Mouse (Mus musculus): ENCODE data around the gene Sik3. TPM values are rescaled to one million over a fixed set of nuclear protein-coding genes. Genes with fewer than 3 reads are reported as not detected.
A peak's percentile ranks its signal among the peaks of the same experiment; 100 is the strongest.

Gene Sik3
- polyA plus RNA-seq, 1 experiment = 46.5 TPM

- no peak for TF ChIP-seq CTCF (IDR thresholded peaks at IDR 0.05; ENCODE audit: extremely low read depth, insufficient read depth, low read length)
- no peak for TF ChIP-seq POLR2A (IDR thresholded peaks at IDR 0.05; ENCODE audit: extremely low read depth, insufficient read depth, low read length)
- Histone ChIP-seq H3K4me3 (ENCODE audit: insufficient read depth, low read length) (no peak overlapping the region), H3K4me1 (ENCODE audit: control insufficient read depth, insufficient read depth, low read length) (no peaks in the 10 kb centered on the region), H3K27ac (ENCODE audit: insufficient read depth, low read length) (no peak overlapping the region)
Measured at GRCm38 (mm10) chr9:46043626-46044025, 31.0 kb downstream of the Sik3 start.

- Histone ChIP-seq H3K4me3 (ENCODE audit: insufficient read depth, low read length) (no peak overlapping the region), H3K27ac (ENCODE audit: insufficient read depth, low read length) (no peak overlapping the region), H3K4me1 (ENCODE audit: control insufficient read depth, insufficient read depth, low read length) (no peaks in the 10 kb centered on the region)
- TF ChIP-seq POLR2A (IDR thresholded peaks at IDR 0.05; ENCODE audit: extremely low read depth, insufficient read depth, low read length) = no peak
- no peak for TF ChIP-seq CTCF (IDR thresholded peaks at IDR 0.05; ENCODE audit: extremely low read depth, insufficient read depth, low read length)
Measured at GRCm38 (mm10) chr9:46046724-46047517, 34.3 kb downstream of the Sik3 start.

- no peak for TF ChIP-seq CTCF (IDR thresholded peaks at IDR 0.05; ENCODE audit: extremely low read depth, insufficient read depth, low read length)
- Histone ChIP-seq H3K4me3 (ENCODE audit: insufficient read depth, low read length) (no peak overlapping the region), H3K4me1 (ENCODE audit: control insufficient read depth, insufficient read depth, low read length) (peaks cover 3% of the 10 kb centered on the region; the same call in 1 of the 2 replicates), H3K27ac (ENCODE audit: insufficient read depth, low read length) (no peak overlapping the region)
Measured at GRCm38 (mm10) chr9:46049525-46049924, 36.9 kb downstream of the Sik3 start.

- H3K4me3 ChIP-seq (ENCODE audit: insufficient read depth, low read length) = no peak overlapping the region
- TF ChIP-seq POLR2A (IDR thresholded peaks at IDR 0.05; ENCODE audit: extremely low read depth, insufficient read depth, low read length) = no peak
- no peak for TF ChIP-seq CTCF (IDR thresholded peaks at IDR 0.05; ENCODE audit: extremely low read depth, insufficient read depth, low read length)
- peaks cover 3% of the 10 kb centered on the region; the same call in 1 of the 2 replicates for H3K4me1 ChIP-seq (ENCODE audit: control insufficient read depth, insufficient read depth, low read length)
- no peak overlapping the region for H3K27ac ChIP-seq (ENCODE audit: insufficient read depth, low read length)
Measured at GRCm38 (mm10) chr9:46050203-46050602, 37.6 kb downstream of the Sik3 start.

- H3K4me3 ChIP-seq (ENCODE audit: insufficient read depth, low read length) = no peak overlapping the region
- TF ChIP-seq POLR2A (IDR thresholded peaks at IDR 0.05; ENCODE audit: extremely low read depth, insufficient read depth, low read length) = no peak
- no peak for TF ChIP-seq CTCF (IDR thresholded peaks at IDR 0.05; ENCODE audit: extremely low read depth, insufficient read depth, low read length)
- peak overlapping the region; percentile 18; the same call in 1 of the 2 replicates for H3K27ac ChIP-seq (ENCODE audit: insufficient read depth, low read length)
- peaks cover 3% of the 10 kb centered on the region for H3K4me1 ChIP-seq (ENCODE audit: control insufficient read depth, insufficient read depth, low read length)
Measured at GRCm38 (mm10) chr9:46053014-46053666, 40.5 kb downstream of the Sik3 start.

- H3K27ac ChIP-seq (ENCODE audit: insufficient read depth, low read length) = no peak overlapping the region
- H3K4me1 ChIP-seq (ENCODE audit: control insufficient read depth, insufficient read depth, low read length) = peaks cover 11% of the 10 kb centered on the region
- H3K4me3 ChIP-seq (ENCODE audit: insufficient read depth, low read length) = no peak overlapping the region
- no peak for TF ChIP-seq POLR2A (IDR thresholded peaks at IDR 0.05; ENCODE audit: extremely low read depth, insufficient read depth, low read length)
- TF ChIP-seq CTCF (IDR thresholded peaks at IDR 0.05; ENCODE audit: extremely low read depth, insufficient read depth, low read length) = no peak
Measured at GRCm38 (mm10) chr9:46058065-46058464, 45.4 kb downstream of the Sik3 start.

GRCm38 (mm10) chr9:46060249-46060648 is 47.6 kb downstream of the Sik3 start:
- TF ChIP-seq CTCF (IDR thresholded peaks at IDR 0.05; ENCODE audit: extremely low read depth, insufficient read depth, low read length) (no peak), POLR2A (IDR thresholded peaks at IDR 0.05; ENCODE audit: extremely low read depth, insufficient read depth, low read length) (no peak)
- H3K27ac ChIP-seq (ENCODE audit: insufficient read depth, low read length) = no peak overlapping the region
- H3K4me3 ChIP-seq (ENCODE audit: insufficient read depth, low read length) = no peak overlapping the region
- H3K4me1 ChIP-seq (ENCODE audit: control insufficient read depth, insufficient read depth, low read length) = peaks cover 9% of the 10 kb centered on the region

- no peak overlapping the region for H3K4me3 ChIP-seq (ENCODE audit: insufficient read depth, low read length)
- peak overlapping the region; percentile 51 for H3K27ac ChIP-seq (ENCODE audit: insufficient read depth, low read length)
- H3K4me1 ChIP-seq (ENCODE audit: control insufficient read depth, insufficient read depth, low read length) = peaks cover 9% of the 10 kb centered on the region
- TF ChIP-seq POLR2A (IDR thresholded peaks at IDR 0.05; ENCODE audit: extremely low read depth, insufficient read depth, low read length) = no peak
- TF ChIP-seq CTCF (IDR thresholded peaks at IDR 0.05; ENCODE audit: extremely low read depth, insufficient read depth, low read length) = no peak
Measured at GRCm38 (mm10) chr9:46061696-46062425, 49.2 kb downstream of the Sik3 start.

- no peak overlapping the region for H3K4me3 ChIP-seq (ENCODE audit: insufficient read depth, low read length)
- peaks cover 9% of the 10 kb centered on the region for H3K4me1 ChIP-seq (ENCODE audit: control insufficient read depth, insufficient read depth, low read length)
- H3K27ac ChIP-seq (ENCODE audit: insufficient read depth, low read length) = no peak overlapping the region
- TF ChIP-seq POLR2A (IDR thresholded peaks at IDR 0.05; ENCODE audit: extremely low read depth, insufficient read depth, low read length) = no peak
- no peak for TF ChIP-seq CTCF (IDR thresholded peaks at IDR 0.05; ENCODE audit: extremely low read depth, insufficient read depth, low read length)
Measured at GRCm38 (mm10) chr9:46064331-46064730, 51.7 kb downstream of the Sik3 start.

All from cortical plate, adult 2 months (tissue).